Mouse (Mus musculus) kidney, postnatal 4 days (tissue): ENCODE measurements around the gene Anp32a.

Source experiments
- DNase-seq, 2 experiments: peaks; one replicate each; pipeline ENCODE4 v3.0.0; 2021; ENCODE audit warnings: mixed read lengths in 2 of 2

The Anp32a gene

GRCm38 (mm10) chr9:62341123-62341486 is at the start of gene Anp32a:
Anp32a (plus strand) TSS chr9:62341293.
- peak; percentile 100 for DNase-seq

DNA sequence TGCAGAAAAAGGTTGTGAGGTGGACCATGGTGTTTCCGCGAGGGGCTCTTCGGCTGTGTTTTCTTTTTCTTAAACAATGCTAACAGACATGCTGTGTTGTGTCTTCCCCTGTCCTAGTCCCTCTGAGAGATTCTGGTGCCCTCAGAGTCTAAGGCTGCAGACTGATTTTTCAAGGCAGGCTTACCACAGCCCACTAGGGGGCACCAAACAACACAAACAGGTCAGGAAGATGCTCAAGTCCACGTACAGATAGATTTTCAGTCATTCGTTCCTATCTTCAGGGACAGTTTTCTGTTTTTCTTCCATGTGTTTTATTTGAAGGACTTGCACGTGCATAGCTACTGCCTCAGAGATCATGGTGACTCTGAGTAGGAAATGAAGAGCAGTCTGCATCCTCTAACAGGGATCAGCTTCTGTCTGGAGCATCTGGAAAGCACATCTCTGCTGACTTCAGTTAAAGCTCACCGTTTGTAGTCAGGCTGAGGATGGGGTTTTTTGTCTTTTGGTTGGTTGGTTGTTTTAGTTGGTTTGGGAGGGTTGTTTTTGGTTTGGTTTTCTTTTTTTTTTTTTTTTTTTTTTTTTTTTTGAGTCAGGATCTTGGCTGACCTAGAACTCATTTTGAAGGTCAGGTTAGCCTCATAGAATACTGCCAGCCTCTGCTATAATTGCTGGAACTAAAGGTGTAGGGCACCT is 45.9 kb upstream of the Anp32a start:
- DNase-seq = peak; percentile 85 to 88

DNA sequence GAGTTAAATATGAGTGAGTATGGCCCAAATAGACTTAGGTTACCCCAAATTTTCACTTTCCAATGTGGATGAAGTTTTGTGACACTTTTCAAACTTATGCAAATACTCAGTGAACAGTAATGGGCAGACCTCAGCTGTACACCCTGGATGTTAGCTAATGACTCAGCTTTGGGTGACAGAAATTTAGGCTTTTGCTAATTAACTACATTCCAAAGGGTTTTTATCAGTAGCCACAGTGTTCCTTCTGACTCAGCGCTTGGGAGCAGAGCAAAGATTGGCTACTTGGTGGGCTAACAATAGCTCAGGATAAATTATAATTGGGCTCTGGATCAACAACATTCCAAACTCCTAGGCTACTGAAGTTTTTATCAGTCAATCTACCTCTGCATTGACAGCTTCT is 44.2 kb upstream of the Anp32a start:
- DNase-seq = no peak

GRCm38 (mm10) chr9:62315556-62315955 is 25.5 kb upstream of the Anp32a start:
- DNase-seq = no peak

- no peak for DNase-seq
Observed at GRCm38 (mm10) chr9:62318729-62319128, 22.4 kb upstream of the Anp32a start.

GRCm38 (mm10) chr9:62323816-62324215 is 17.3 kb upstream of the Anp32a start:
- no peak for DNase-seq

DNA sequence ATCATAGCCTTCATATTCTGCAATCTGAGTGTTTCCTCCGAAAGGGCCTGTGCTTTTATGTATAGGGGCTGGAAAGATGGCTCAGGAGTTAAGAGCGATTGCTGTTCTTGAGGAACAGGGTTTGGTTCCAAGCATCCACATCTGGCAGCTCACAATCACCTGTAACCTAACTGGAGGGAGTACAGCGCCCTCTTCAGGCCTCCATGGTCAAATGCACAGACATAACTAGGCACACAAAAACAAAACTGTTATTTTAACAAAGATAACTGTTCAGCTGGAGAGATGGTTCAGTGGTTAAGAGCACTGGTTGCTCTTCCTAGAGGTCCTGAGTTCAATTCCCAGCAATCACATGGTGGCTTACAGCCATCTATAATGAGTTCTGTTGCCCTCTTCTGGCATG is 15.1 kb upstream of the Anp32a start:
- DNase-seq = no peak

- no peak for DNase-seq
Observed at GRCm38 (mm10) chr9:62334298-62334825, 6.7 kb upstream of the Anp32a start.

- DNase-seq = no peak
Observed at GRCm38 (mm10) chr9:62335396-62335795, 5.7 kb upstream of the Anp32a start.

DNA sequence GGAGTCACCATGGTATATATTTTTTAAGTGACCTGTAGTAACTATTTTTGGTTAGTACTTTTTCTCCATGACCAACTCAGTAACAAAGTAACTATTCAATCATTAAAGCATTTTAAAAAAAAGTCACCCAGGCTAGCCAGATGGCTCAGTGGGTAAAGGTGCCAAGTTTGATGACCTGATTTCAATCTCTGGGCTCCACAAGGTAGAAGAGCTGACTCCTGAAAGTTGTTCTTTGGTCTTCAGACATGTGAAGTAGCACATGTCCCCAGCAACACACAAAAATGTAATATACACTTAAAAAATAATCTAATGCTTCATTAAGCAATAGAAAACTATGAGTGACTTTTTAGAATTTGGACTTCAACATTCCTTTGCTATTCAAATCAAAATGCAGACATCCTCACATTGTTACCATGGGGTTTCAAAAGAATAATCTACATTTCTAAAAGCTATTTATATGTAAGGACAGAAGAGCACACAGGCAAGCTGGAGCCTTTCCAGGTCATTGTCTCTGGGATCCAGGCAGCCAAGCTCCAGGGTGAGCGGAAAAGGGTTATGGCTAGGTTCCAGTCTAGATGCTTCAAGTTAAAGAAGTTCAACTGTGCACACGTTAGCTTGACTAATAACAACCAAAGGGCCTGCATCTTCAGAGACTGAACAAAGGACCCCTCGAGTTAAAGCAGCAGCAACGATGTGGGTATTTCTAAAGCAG is 3.0 kb upstream of the Anp32a start:
- DNase-seq = no peak

DNA sequence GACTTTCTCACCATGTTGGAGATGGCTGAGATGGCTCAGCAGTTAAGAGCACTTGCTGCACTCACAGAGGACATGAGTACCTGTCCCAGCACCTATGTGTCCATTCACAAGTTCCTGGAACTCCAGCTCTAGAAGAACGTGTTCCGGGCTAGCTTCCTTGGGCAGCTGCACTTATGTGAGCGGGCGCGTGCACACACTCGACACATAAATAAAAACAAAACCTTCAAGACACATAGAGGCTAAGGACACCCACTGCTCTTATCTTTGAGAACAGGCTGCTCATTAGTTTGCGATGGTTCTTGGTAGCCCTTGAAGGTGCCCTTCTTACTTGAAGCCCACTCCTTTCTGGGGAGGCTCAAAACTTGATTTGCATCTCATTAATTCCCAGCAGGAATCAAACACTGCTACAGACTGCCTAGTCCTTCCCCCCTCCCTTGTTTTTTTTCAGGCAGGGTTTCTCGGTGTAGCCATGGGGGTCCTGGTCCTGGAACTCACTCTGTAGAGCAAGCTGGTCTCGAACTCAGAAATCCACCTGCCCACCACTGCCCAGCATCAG is 2.4 kb upstream of the Anp32a start:
- no peak for DNase-seq

GRCm38 (mm10) chr9:62340301-62341122 is 581 bp upstream of the Anp32a start:
- DNase-seq = no peak

GRCm38 (mm10) chr9:62341701-62342440 is 778 bp downstream of the Anp32a start:
- DNase-seq = peak; percentile 56 to 65

- peak; percentile 70 to 81 for DNase-seq
Observed at GRCm38 (mm10) chr9:62342441-62343191, 1.5 kb downstream of the Anp32a start.

- DNase-seq = peak; percentile 88 to 93
Observed at GRCm38 (mm10) chr9:62343192-62343903, 2.3 kb downstream of the Anp32a start.

- DNase-seq = peak; percentile 78 to 85
Observed at GRCm38 (mm10) chr9:62343904-62344491, 2.9 kb downstream of the Anp32a start.

DNA sequence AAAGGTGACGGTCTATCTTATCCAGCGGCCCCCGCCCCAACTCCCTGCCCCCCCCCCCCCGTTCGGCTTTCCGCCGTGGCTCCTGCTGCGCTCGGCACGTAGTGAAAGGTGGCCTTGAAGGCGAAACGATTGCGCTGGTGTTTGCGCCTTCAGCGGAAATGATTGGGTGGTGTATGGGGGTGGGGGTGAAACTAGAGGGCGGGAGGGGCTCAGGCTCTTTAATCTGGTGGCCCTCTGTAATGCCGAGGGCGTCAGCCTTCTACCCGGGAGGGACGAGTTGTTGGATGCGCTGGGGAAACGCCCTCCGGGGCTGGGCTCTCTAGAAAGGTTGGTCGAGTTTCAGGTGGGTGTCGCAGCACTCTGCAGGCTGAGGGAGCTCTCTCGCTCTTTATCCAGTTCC is 3.5 kb downstream of the Anp32a start:
- DNase-seq = peak; percentile 72 to 83

GRCm38 (mm10) chr9:62345081-62345481 is 4.0 kb downstream of the Anp32a start:
- DNase-seq = peak; percentile 49 to 68

GRCm38 (mm10) chr9:62345633-62346387 is 4.7 kb downstream of the Anp32a start:
- DNase-seq = peak in 1 of 2 experiments; percentile 9

GRCm38 (mm10) chr9:62346388-62346679 is 5.2 kb downstream of the Anp32a start:
- peak in 1 of 2 experiments; percentile 6 for DNase-seq
